Mouse (Mus musculus) retina, embryonic 14.5 days (tissue): Measurements from ENCODE around the gene Ssx2ip.
"Not testable (repeated sequence)": the region's sequence is repeated elsewhere in the genome, so short reads cannot be mapped to it uniquely, and the experiment has no call there.

Source experiments
- DNase-seq: peaks from one replicate; pipeline ENCODE4 v3.0.0-alpha.2; 2015; ENCODE audit warnings: low spot score

Gene Ssx2ip

DNA sequence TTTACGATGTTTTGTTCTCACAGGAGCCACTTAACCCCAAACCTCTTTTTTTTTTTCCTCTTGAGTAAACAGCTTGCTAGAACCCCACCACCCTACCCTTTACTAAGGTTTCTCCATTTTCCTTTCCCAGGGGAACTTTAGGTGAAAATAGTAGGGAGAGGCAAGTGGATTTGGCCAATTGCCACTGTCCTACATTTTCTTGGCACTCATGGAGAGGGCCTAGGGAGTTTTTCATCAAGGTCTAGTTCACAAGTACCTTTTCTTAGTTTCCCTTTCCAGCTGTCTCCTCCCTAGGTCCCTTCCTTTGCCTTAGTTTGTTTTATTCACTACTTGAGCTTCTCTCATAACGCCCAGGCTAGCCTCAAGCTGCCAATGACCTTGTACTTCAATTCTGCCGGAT lies 672 bp upstream of the Ssx2ip start:
- DNase-seq: no peak

GRCm38 (mm10) chr3:146405213-146406006 lies 968 bp downstream of the Ssx2ip start:
- peak; percentile 28 for DNase-seq

- DNase-seq: no peak
Measured at GRCm38 (mm10) chr3:146406007-146406341, 1.5 kb downstream of the Ssx2ip start.

GRCm38 (mm10) chr3:146407086-146407721 lies 2.8 kb downstream of the Ssx2ip start:
- DNase-seq: no peak

DNA sequence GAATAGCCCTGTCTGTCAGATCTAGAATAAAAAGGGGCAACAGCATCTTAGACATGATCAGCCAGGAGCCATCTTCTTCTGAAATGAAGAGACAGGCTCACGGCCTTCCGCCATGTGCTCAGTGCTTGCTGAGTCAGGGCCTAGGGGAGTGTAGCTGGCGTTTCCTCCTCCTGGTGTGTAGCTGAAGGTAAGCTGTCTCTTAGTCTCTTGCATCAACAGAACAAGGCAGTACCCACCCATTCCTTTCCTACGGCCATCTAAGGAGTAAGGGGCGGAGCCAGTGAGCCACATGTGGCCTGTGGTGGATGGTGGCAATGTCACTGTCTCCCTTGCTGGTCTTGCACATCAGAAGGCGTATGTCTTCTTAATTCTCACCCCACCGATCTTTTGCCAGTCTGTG lies 5.7 kb downstream of the Ssx2ip start:
- DNase-seq: no peak

DNA sequence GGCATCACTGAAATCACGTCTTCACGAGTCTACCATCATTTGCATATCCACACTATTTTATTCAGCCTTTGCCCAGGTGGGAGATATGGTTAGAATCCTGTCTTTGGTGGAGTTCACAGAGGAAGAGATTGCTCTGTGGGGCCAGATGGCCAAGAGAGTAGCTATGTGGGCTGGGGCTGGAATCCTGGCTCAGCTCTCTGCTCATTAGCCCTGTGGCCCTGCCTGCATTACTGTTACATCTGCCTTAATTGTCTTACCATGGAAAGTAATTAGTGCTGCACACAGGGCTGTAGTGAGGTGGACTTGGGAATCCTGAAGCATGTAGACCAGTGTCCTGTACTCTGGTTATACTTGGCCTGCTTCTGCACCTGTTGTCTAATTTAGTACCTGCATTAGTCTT lies 7.6 kb downstream of the Ssx2ip start:
- peak; percentile 35 for DNase-seq

- DNase-seq: no peak
Measured at GRCm38 (mm10) chr3:146412480-146412879, 8.0 kb downstream of the Ssx2ip start.

GRCm38 (mm10) chr3:146413016-146413415 lies 8.6 kb downstream of the Ssx2ip start:
- DNase-seq: no peak

- DNase-seq: no peak
Measured at GRCm38 (mm10) chr3:146413992-146414391, 9.6 kb downstream of the Ssx2ip start.

DNA sequence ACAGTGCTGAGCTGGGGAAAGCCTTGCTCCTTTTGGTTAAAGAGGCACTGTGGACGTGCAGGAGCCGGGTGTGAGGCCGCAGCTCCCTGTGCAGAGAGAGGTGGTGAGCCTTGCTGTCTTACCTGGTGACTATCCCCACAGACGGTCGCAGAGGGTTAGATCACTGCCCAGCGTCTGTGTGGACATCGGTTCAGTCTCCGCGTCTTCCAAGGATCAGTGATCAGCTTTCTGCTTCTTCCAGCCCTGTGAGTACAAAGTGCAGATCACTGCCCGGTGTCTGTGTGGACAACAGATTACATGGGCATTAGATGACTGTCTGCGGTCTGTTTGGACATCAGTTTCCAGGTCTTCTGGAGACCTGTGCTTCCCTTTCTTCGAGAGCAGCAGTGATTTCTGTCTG lies 10.1 kb downstream of the Ssx2ip start:
- DNase-seq: no peak

- DNase-seq: no peak
Measured at GRCm38 (mm10) chr3:146417873-146418272, 13.4 kb downstream of the Ssx2ip start.

DNA sequence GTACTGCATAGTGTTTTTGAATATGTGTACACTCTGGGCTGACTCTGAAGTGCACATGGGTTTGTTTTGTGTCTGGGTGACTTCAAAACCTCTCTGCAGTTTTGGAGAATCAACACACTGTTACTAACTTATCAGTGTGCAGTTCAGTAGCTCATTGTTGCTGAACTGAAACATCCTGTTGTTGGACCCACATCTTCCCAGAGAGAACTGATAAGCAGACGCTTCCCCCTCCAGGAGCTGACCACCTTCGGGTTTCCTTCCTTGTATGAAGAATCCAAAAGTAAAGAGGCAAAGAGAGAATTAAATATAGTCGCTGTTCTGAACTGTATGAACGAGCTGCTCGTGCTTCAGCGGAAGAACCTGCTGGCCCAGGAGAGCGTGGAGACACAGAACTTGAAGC lies 14.5 kb downstream of the Ssx2ip start:
- no peak for DNase-seq

GRCm38 (mm10) chr3:146419534-146419933 lies 15.1 kb downstream of the Ssx2ip start:
- DNase-seq: no peak

DNA sequence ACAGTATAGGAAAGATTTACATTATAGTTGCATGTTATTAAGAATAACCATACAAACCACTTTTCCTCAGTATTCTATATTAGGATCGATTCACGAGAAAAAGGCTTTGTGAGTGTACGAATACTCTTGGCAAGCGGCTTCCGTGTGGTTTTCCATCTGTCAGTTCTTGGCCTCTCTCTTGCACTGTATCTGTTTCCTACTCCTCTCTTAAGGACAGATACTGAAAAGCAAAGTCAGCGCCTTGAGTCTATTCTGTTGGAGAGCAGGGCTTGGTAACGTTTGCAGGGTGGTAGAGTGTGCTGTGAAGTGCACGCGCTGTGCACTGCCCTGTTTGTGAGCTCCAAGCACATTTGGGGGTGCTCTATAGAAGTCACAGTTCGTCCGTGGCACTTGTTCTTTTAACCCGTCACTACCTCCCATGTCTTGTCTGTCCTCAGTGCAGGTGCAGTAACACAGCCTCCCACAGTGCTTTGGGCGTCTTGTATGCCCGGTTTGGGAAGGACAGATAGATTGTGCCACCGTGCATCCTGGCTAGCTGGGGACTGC lies 15.6 kb downstream of the Ssx2ip start:
- DNase-seq: no peak

GRCm38 (mm10) chr3:146421787-146422186 lies 17.3 kb downstream of the Ssx2ip start:
- no peak for DNase-seq

- no peak for DNase-seq
Measured at GRCm38 (mm10) chr3:146423710-146424109, 19.3 kb downstream of the Ssx2ip start.

GRCm38 (mm10) chr3:146424306-146424900 lies 20.0 kb downstream of the Ssx2ip start:
- no peak for DNase-seq

DNA sequence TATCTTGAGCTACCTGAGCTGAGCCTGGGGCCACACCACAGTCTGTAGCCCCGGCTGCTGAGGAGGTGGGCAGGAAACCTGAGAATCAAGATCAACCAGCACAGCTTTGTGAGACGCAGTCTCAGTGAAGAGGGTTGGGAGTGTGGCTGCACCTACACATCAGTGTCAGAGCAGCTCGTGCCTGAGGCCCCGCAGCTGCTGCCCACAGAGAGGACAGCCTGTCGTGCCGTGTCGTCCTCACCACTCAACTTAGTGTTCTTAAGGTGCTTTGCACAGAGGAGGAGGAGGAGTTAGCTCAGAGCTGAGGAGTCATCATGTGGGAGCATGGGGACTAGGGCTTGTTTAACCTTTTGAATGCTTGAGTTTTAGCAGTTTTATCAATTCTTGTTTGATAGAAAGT lies 21.5 kb downstream of the Ssx2ip start:
- DNase-seq: no peak

- no peak for DNase-seq
Measured at GRCm38 (mm10) chr3:146426489-146426888, 22.0 kb downstream of the Ssx2ip start.

GRCm38 (mm10) chr3:146433063-146433462 lies 28.6 kb downstream of the Ssx2ip start:
- DNase-seq: not testable (repeated sequence)

DNA sequence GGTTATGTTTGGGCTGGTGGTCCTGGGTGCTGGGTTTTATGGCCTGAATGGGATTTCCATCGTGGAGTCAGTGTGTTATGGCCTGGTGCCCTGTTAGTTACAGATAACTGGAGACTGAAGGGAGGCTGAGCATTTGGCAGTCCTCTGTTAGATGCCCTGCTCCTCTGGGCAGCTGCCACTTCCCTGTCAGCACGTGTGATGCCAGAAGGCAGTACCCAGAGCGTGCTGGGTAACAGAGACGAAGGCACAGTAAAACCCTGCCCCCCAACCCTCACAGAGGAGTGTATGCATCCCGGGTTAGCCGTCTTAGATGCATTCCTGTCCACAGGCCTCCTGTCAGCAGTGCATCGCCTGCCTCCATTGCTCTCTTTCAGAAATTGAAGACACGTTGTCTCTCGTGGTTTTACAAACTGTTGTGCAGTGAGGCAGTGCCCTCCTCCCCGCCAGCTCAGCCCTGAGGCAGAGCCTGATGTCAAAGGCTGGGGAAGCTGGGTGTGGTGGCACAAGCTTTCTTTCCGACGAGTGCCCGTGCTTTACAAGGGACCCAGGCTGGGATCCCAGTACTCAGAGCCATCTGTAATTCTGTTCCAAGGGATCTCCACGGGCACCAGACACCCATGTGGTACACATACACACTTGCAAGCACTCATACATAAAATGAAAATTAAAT lies 29.4 kb downstream of the Ssx2ip start:
- no peak for DNase-seq

GRCm38 (mm10) chr3:146434686-146435085 lies 30.2 kb downstream of the Ssx2ip start:
- no peak for DNase-seq

DNA sequence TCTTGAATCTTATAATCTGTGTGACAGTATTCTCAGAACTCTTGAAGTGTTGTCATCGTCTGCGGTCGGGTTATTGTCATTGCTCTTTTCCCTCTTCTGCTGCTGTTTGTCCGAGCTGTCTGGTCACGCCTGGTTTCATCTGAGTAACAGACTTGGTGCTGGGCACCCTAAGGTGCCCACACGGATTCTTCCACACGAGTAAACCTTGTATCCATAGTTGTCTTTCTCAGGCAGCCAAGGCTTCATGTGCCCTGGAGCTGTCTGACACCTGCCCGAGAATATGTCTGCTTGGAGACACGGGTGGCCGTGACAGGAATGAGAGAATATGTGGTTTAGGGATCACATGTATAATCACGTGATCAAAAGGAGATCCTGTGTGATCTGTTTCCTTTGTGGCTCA lies 31.1 kb downstream of the Ssx2ip start:
- no peak for DNase-seq
